Mouse (Mus musculus): ENCODE data around the gene Amt. TPM values are rescaled to one million over a fixed set of nuclear protein-coding genes. Genes with fewer than 3 reads are reported as not detected.
A peak's percentile ranks its signal among the peaks of the same experiment; 100 is the strongest.
"Not testable (repeated sequence)": the region's sequence is repeated elsewhere in the genome, so short reads cannot be mapped to it uniquely, and the experiment has no call there.

The Amt gene
- polyA plus RNA-seq, 1 experiment from 2014 or later = 30.2 TPM

GRCm38 (mm10) chr9:108263690-108264190 is 32.9 kb upstream of the Amt start, which contains the start of gene Dag1:
Gene Dag1, minus strand, starts transcription at chr9:108263958.
- under 1% methylated on average over 68 of the region's 71 CpGs for WGBS
- peak within 1 kb of the TSS; percentile 65 for H3K4me2 ChIP-seq (ENCODE audit: low read length)
- peak within 1 kb of the TSS; percentile 92 for H3K4me3 ChIP-seq (ENCODE audit: low read depth, low read length)
- peaks cover 17% of the 10 kb centered on the region for H3K4me1 ChIP-seq (ENCODE audit: control insufficient read depth, insufficient read depth, low read length)
- peak within 1 kb of the TSS; percentile 85 for H3K9ac ChIP-seq (ENCODE audit: low read depth, low read length)
- ATAC-seq = peak; percentile 99
- H3K36me3 ChIP-seq (ENCODE audit: control insufficient read depth, insufficient read depth, low read length) = no peaks in the 10 kb centered on the region
- H3K27ac ChIP-seq (ENCODE audit: low read length) = peak within 1 kb of the TSS; percentile 86
- H3K27me3 ChIP-seq (ENCODE audit: control insufficient read depth, insufficient read depth, low read depth, low read length) = no peaks in the 10 kb centered on the region
- H3K9me3 ChIP-seq (replicated peaks; ENCODE audit: control insufficient read depth, low read length, poor library complexity, severe bottlenecking) = no peaks in the 10 kb centered on the region

GRCm38 (mm10) chr9:108264191-108264921 is 32.3 kb upstream of the Amt start:
- Histone ChIP-seq H3K36me3 (ENCODE audit: control insufficient read depth, insufficient read depth, low read length) (no peaks in the 10 kb centered on the region), H3K4me3 (ENCODE audit: low read depth, low read length) (peak overlapping the region; percentile 92), H3K9me3 (replicated peaks; ENCODE audit: control insufficient read depth, low read length, poor library complexity, severe bottlenecking) (no peaks in the 10 kb centered on the region), H3K4me1 (ENCODE audit: control insufficient read depth, insufficient read depth, low read length) (peaks cover 17% of the 10 kb centered on the region), H3K9ac (ENCODE audit: low read depth, low read length) (peak overlapping the region; percentile 85; the same call in 1 of the 2 replicates), H3K27me3 (ENCODE audit: control insufficient read depth, insufficient read depth, low read depth, low read length) (no peaks in the 10 kb centered on the region), H3K27ac (ENCODE audit: low read length) (peak overlapping the region; percentile 66), H3K4me2 (ENCODE audit: low read length) (peak overlapping the region; percentile 65)
- no peak for ATAC-seq
- 19% methylated on average over 10 of the region's 10 CpGs for WGBS

DNA sequence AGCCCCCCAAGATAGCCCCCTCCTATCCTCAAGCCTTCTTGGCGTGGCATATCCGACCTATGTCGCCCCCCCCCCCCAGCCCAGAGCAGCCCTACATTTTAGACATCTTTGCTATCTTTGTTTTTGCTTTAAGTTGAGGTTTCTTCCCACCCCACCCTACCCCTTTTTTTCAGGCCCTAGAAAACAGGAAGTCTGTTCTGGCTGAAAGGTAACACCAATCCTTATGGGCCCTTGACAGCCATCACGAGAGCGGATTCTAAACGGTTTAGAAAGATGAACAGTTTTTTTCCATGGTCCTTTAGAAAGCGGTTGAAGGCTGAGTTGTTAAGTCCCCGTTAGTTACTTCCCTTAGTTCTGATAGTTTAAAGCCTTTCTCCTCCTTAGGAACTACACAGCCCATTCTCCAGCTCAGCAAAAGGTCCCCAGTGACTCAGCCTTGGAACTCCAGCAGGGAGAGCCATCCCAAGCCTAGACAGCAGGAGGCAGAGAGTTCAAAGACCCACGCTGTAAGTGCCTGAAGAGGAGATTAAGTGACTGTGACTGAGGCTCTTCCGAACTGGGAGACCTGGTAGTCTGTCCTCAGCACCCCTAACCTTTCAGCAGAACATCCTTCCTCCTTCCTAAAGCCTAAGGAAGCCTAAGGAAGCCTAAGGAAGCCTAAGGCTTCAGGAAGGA is 30.3 kb upstream of the Amt start:
- Histone ChIP-seq H3K4me1 (ENCODE audit: control insufficient read depth, insufficient read depth, low read length) (peaks cover 17% of the 10 kb centered on the region), H3K4me3 (ENCODE audit: low read depth, low read length) (no peak overlapping the region), H3K9ac (ENCODE audit: low read depth, low read length) (no peak overlapping the region), H3K36me3 (ENCODE audit: control insufficient read depth, insufficient read depth, low read length) (no peaks in the 10 kb centered on the region), H3K4me2 (ENCODE audit: low read length) (no peak overlapping the region), H3K27me3 (ENCODE audit: control insufficient read depth, insufficient read depth, low read depth, low read length) (no peaks in the 10 kb centered on the region), H3K9me3 (replicated peaks; ENCODE audit: control insufficient read depth, low read length, poor library complexity, severe bottlenecking) (no peaks in the 10 kb centered on the region), H3K27ac (ENCODE audit: low read length) (no peak overlapping the region)
- 54% methylated on average over 8 of the region's 10 CpGs for whole genome bisulfite sequencing
- ATAC-seq = no peak

DNA sequence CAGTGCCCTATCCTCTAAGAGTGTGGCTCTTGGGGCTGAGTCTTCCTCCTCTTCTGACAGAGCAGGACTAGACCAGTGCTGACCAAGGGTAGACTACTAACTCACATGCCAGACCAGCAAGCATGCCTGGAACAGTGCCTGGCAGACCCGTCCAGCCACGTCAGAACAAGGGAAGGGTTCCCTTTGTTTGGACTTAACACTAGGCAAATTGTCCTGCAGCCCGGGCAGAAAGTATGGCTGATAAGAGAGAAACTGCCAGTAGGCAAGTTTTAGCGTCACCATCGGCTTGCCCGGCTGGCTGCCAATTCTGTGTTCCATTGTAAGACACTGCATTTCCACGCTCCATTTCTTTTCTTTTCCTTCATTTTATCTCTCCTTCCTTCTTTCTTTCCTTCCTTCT is 29.0 kb upstream of the Amt start:
- H3K4me3 ChIP-seq (ENCODE audit: low read depth, low read length) = no peak overlapping the region
- H3K4me2 ChIP-seq (ENCODE audit: low read length) = no peak overlapping the region
- H3K4me1 ChIP-seq (ENCODE audit: control insufficient read depth, insufficient read depth, low read length) = peaks cover 5% of the 10 kb centered on the region
- no peaks in the 10 kb centered on the region for H3K27me3 ChIP-seq (ENCODE audit: control insufficient read depth, insufficient read depth, low read depth, low read length)
- no peak overlapping the region for H3K27ac ChIP-seq (ENCODE audit: low read length)
- H3K9me3 ChIP-seq (replicated peaks; ENCODE audit: control insufficient read depth, low read length, poor library complexity, severe bottlenecking) = no peaks in the 10 kb centered on the region
- ATAC-seq = no peak
- no peaks in the 10 kb centered on the region for H3K36me3 ChIP-seq (ENCODE audit: control insufficient read depth, insufficient read depth, low read length)
- 87% methylated on average over 7 of the region's 7 CpGs for WGBS
- H3K9ac ChIP-seq (ENCODE audit: low read depth, low read length) = no peak overlapping the region

- not testable (repeated sequence) for H3K4me1 ChIP-seq (ENCODE audit: control insufficient read depth, insufficient read depth, low read length); H3K27ac ChIP-seq (ENCODE audit: low read length); H3K27me3 ChIP-seq (ENCODE audit: control insufficient read depth, insufficient read depth, low read depth, low read length); H3K36me3 ChIP-seq (ENCODE audit: control insufficient read depth, insufficient read depth, low read length); H3K4me2 ChIP-seq (ENCODE audit: low read length); H3K9ac ChIP-seq (ENCODE audit: low read depth, low read length); ATAC-seq; H3K4me3 ChIP-seq (ENCODE audit: low read depth, low read length); H3K9me3 ChIP-seq (replicated peaks; ENCODE audit: control insufficient read depth, low read length, poor library complexity, severe bottlenecking)
- WGBS = 92% methylated on average over 6 of the region's 7 CpGs
Observed at GRCm38 (mm10) chr9:108268701-108269100, 28.0 kb upstream of the Amt start.

DNA sequence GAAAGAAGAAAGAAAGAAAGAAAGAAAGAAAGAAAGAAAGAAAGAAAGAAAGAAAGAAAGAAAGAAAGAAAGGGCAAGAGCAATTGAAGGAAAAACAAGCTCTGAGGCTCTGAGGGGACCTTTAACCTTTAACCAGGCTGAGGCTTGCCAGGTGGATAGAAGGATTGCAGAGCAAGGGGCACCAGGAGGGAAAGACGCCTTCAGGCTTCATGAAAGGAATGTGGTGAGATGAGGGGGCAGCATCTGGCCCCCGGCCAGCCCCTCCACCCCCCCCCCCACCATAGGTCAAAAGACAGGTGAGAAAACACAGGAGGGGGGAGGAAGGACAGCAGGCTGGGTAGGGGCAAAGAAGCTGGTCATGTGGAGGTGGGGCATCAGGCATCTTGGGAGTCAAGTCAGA is 24.7 kb upstream of the Amt start:
- H3K9me3 ChIP-seq (replicated peaks; ENCODE audit: control insufficient read depth, low read length, poor library complexity, severe bottlenecking) = no peaks in the 10 kb centered on the region
- no peak overlapping the region for H3K4me3 ChIP-seq (ENCODE audit: low read depth, low read length)
- no peak for ATAC-seq
- H3K36me3 ChIP-seq (ENCODE audit: control insufficient read depth, insufficient read depth, low read length) = no peaks in the 10 kb centered on the region
- H3K4me2 ChIP-seq (ENCODE audit: low read length) = no peak overlapping the region
- WGBS = 49% methylated on average over 2 of the region's 2 CpGs
- H3K4me1 ChIP-seq (ENCODE audit: control insufficient read depth, insufficient read depth, low read length) = no peaks in the 10 kb centered on the region
- H3K27me3 ChIP-seq (ENCODE audit: control insufficient read depth, insufficient read depth, low read depth, low read length) = no peaks in the 10 kb centered on the region
- no peak overlapping the region for H3K9ac ChIP-seq (ENCODE audit: low read depth, low read length)
- H3K27ac ChIP-seq (ENCODE audit: low read length) = no peak overlapping the region

DNA sequence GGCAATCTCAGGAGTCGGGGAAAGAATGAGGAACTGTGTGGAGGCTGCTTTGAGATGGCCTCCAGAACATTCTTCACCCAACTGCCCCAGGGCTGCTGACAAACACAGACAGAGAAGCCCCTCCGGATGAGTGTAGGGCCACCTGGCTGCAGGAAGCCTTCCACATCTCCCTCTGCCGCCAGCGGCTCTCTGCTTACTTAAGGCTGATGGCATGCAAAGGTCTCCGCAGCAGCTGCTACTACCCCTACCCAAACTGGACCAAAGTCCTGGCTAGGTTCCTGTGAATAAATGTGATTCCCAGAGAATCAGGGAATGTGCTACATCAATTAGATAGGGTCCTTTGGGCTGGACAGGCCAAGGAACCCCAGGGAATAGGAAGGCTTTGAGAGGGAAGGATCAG is 24.0 kb upstream of the Amt start:
- Histone ChIP-seq H3K4me3 (ENCODE audit: low read depth, low read length) (no peak overlapping the region), H3K36me3 (ENCODE audit: control insufficient read depth, insufficient read depth, low read length) (no peaks in the 10 kb centered on the region), H3K4me2 (ENCODE audit: low read length) (no peak overlapping the region), H3K9me3 (replicated peaks; ENCODE audit: control insufficient read depth, low read length, poor library complexity, severe bottlenecking) (no peaks in the 10 kb centered on the region), H3K9ac (ENCODE audit: low read depth, low read length) (no peak overlapping the region), H3K27me3 (ENCODE audit: control insufficient read depth, insufficient read depth, low read depth, low read length) (no peaks in the 10 kb centered on the region), H3K4me1 (ENCODE audit: control insufficient read depth, insufficient read depth, low read length) (no peaks in the 10 kb centered on the region), H3K27ac (ENCODE audit: low read length) (no peak overlapping the region)
- no peak for ATAC-seq
- WGBS = 75% methylated on average over 5 of the region's 5 CpGs

GRCm38 (mm10) chr9:108273485-108273884 is 23.2 kb upstream of the Amt start:
- WGBS = 72% methylated on average over 4 of the region's 4 CpGs
- no peak overlapping the region for H3K27ac ChIP-seq (ENCODE audit: low read length)
- H3K36me3 ChIP-seq (ENCODE audit: control insufficient read depth, insufficient read depth, low read length) = no peaks in the 10 kb centered on the region
- no peak overlapping the region for H3K4me3 ChIP-seq (ENCODE audit: low read depth, low read length)
- H3K9ac ChIP-seq (ENCODE audit: low read depth, low read length) = no peak overlapping the region
- no peak for ATAC-seq
- H3K9me3 ChIP-seq (replicated peaks; ENCODE audit: control insufficient read depth, low read length, poor library complexity, severe bottlenecking) = no peaks in the 10 kb centered on the region
- no peak overlapping the region for H3K4me2 ChIP-seq (ENCODE audit: low read length)
- H3K4me1 ChIP-seq (ENCODE audit: control insufficient read depth, insufficient read depth, low read length) = no peaks in the 10 kb centered on the region
- no peaks in the 10 kb centered on the region for H3K27me3 ChIP-seq (ENCODE audit: control insufficient read depth, insufficient read depth, low read depth, low read length)

All from midbrain, embryonic 16.5 days (tissue).